Mouse (Mus musculus) heart, adult 2 months (tissue): Measurements from ENCODE around the gene Gm20388. TPM values are rescaled to one million over a fixed set of nuclear protein-coding genes. Genes with fewer than 3 reads are reported as not detected.

Experiments
- DNase-seq, 2 experiments: peaks; one replicate each; pipeline ENCODE4 v3.0.0; 2021
- H3K27ac ChIP-seq: fragments of 200-600 bp; 2 replicates; pipeline ENCODE4 v1.8.1; 2022
- H3K27me3 ChIP-seq: fragments of 200-500 bp; 2 replicates; pipeline ENCODE4 v1.6.1; 2012; ENCODE audit warnings: mild to moderate bottlenecking, low read length, inconsistent platforms, mixed read lengths; ENCODE audit not compliant: control insufficient read depth, insufficient read depth
- H3K36me3 ChIP-seq: fragments of 200-500 bp; 2 replicates; pipeline ENCODE4 v1.6.1; 2012; ENCODE audit warnings: low read length, inconsistent platforms; ENCODE audit not compliant: control insufficient read depth, insufficient read depth
- H3K4me1 ChIP-seq: fragments of 200-500 bp; 2 replicates; pipeline ENCODE4 v1.6.1; 2011; ENCODE audit warnings: low read length; ENCODE audit not compliant: control insufficient read depth, insufficient read depth
- H3K4me3 ChIP-seq: fragments of 200-600 bp; 2 replicates; pipeline ENCODE4 v1.8.1; 2022
- H3K79me2 ChIP-seq: fragments of 200-500 bp; replicated peaks from 2 replicates; pipeline ENCODE4 v1.6.1; 2012; ENCODE audit warnings: mild to moderate bottlenecking, inconsistent platforms, low read length, moderate library complexity, mixed read lengths; ENCODE audit not compliant: control insufficient read depth, insufficient read depth
- H3K9ac ChIP-seq: fragments of 200-500 bp; 2 replicates; pipeline ENCODE4 v1.6.1; 2012; ENCODE audit warnings: low read depth, mild to moderate bottlenecking, control low read depth, inconsistent platforms, low read length, mixed read lengths
- CTCF ChIP-seq: fragments of 200-600 bp; IDR thresholded peaks from 2 replicates; pipeline ENCODE4 v1.8.1; 2022; ENCODE audit warnings: antibody characterized with exemption, mild to moderate bottlenecking, moderate library complexity
- EP300 ChIP-seq: fragments of 200-500 bp; IDR thresholded peaks from 2 replicates; pipeline ENCODE4 v1.6.1; 2011; ENCODE audit warnings: low read depth, low read length, control low read depth; ENCODE audit not compliant: insufficient read depth
- POLR2A ChIP-seq: fragments of 200-500 bp; IDR thresholded peaks from 2 replicates; pipeline ENCODE4 v1.6.1; 2011; ENCODE audit warnings: mild to moderate bottlenecking, low read depth, low read length, control low read depth; ENCODE audit not compliant: insufficient read depth
- WGBS: fragments of 180-500 bp; shearing (Covaris S2); methylation state at CpG from one replicate; pipeline ENCODE4 v1.1.7; 2018; 5-methylcytosine and 5-hydroxymethylcytosine counted together
- intact Hi-C: fragments of 180-260 bp; cut with DNase I; formaldehyde crosslinking; loops from one replicate; pipeline ENCODE4 v1.15.1; 2025
- polyA plus RNA-seq: library from polyadenylated mRNA; depleted of rRNA; stranded (reverse); fragments of >200 nt; gene quantifications from 2 replicates; pipeline ENCODE4 v1.2.3, GENCODE M21; 2012
- total RNA-seq, 2 experiments: library from RNA; stranded (reverse); gene quantifications; 2 replicates each; pipeline ENCODE4 v1.2.3; 2021

Gm20388 gene
- total and polyA plus RNA-seq, 3 experiments, result 1.8 to 32.3 TPM; not detected in 1

GRCm38 (mm10) chr8:119911258-119911962, 769 bp downstream of the Gm20388 start:
- Histone ChIP-seq H3K27me3 (no peaks in the 10 kb centered on the region), H3K9ac (peak overlapping the region; percentile 100), H3K79me2 (peaks cover 3% of the 10 kb centered on the region), H3K36me3 (peaks cover 5% of the 10 kb centered on the region; the same call in 1 of the 2 replicates), H3K4me1 (peaks cover 9% of the 10 kb centered on the region), H3K27ac (peak overlapping the region; percentile 88), H3K4me3 (peak overlapping the region; percentile 80)
- intact Hi-C loops, result no loop called here
- no peak for TF ChIP-seq CTCF
- TF ChIP-seq EP300, result no peak
- no peak for TF ChIP-seq POLR2A
- DNase-seq, result no peak
- 4% methylated on average over 30 of the region's 30 CpGs for WGBS

DNA sequence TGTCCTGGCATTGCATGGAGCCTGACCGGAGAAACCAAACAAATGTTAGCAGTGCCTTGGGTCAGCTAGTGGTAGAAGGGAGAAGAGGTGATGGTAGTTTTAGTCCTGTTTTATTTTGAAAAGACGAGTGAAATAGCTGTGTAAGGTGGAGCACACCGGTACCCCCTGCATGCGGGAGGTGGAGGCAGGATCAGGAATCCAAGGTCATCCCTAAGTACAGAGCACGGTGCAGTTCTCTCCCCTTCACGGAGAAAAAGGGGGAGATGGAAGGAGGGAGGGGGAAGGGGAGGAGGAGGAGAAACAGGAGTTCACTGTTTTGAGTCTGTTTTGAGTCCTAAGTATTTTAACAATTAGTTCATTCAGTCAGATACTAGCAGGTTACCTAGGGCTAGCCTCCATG, 2.0 kb downstream of the Gm20388 start:
- intact Hi-C loops, result no loop called here
- Histone ChIP-seq H3K4me1 (peaks cover 10% of the 10 kb centered on the region), H3K4me3 (no peak overlapping the region), H3K27me3 (no peaks in the 10 kb centered on the region), H3K9ac (no peak overlapping the region), H3K27ac (no peak overlapping the region), H3K36me3 (peaks cover 5% of the 10 kb centered on the region; the same call in 1 of the 2 replicates), H3K79me2 (peaks cover 3% of the 10 kb centered on the region)
- DNase-seq, result no peak
- 66% methylated on average over 6 of the region's 6 CpGs for WGBS
- TF ChIP-seq EP300 (no peak), CTCF (no peak), POLR2A (no peak)

- Histone ChIP-seq H3K9ac (no peak overlapping the region), H3K4me1 (peaks cover 12% of the 10 kb centered on the region), H3K4me3 (no peak overlapping the region), H3K36me3 (peaks cover 5% of the 10 kb centered on the region; the same call in 1 of the 2 replicates), H3K27ac (no peak overlapping the region), H3K27me3 (no peaks in the 10 kb centered on the region), H3K79me2 (peaks cover 3% of the 10 kb centered on the region)
- intact Hi-C loops, result no loop called here
- no peak for TF ChIP-seq EP300
- no peak for TF ChIP-seq CTCF
- TF ChIP-seq POLR2A, result no peak
- WGBS, result 84% methylated on average over 3 of the region's 3 CpGs
- DNase-seq, result no peak
These were observed 2.5 kb downstream of the Gm20388 start for GRCm38 (mm10) chr8:119913181-119913580.

DNA sequence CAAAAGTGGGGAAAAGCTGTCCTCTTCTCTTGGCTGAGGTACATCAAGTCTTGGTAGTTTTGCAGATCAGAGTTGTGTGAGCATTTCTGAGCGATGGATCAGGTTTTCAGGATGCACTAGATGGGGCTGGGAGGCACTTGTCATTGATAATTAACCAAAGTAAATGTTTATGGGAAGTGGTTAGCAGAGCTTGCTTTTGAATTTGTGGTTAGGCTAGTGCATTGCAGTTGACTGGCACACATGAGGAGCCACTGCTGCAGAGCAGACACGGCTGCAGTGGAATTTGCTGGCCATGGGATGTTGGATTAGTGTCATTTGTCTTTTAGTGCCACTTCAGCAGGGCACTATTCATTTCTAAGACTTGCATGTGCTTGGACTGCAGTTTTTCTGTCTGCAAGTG, 3.5 kb downstream of the Gm20388 start:
- peaks cover 12% of the 10 kb centered on the region for H3K4me1 ChIP-seq
- H3K27ac ChIP-seq, result no peak overlapping the region
- H3K79me2 ChIP-seq, result peaks cover 6% of the 10 kb centered on the region
- intact Hi-C loops, result no loop called here
- DNase-seq, result no peak
- H3K9ac ChIP-seq, result no peak overlapping the region
- TF ChIP-seq EP300, result no peak
- TF ChIP-seq CTCF, result no peak
- no peak for TF ChIP-seq POLR2A
- peaks cover 5% of the 10 kb centered on the region; the same call in 1 of the 2 replicates for H3K36me3 ChIP-seq
- H3K4me3 ChIP-seq, result no peak overlapping the region
- WGBS, result 62% methylated on average over 2 of the region's 2 CpGs
- no peaks in the 10 kb centered on the region for H3K27me3 ChIP-seq

DNA sequence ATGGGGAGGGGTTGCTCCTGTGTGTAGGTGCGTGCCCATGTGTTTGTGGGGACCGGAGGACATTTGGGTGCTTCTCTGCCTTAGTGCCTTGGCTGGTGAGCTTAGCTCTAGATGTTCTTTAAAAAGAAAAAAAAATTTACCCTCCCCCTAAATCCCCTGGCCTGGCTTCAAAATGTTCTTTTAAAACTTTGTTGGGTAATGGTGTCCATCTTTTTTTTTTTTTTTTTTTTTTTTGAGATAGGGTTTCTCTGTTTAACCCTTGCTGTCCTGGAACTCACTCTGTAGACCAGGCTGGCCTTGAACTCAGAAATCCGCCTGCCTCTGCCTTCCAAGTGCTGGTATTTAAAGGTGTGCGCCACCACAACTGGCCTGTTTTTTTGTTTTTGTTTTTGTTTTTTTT, 4.7 kb downstream of the Gm20388 start:
- H3K4me3 ChIP-seq, result no peak overlapping the region
- H3K27ac ChIP-seq, result no peak overlapping the region
- no peak for TF ChIP-seq POLR2A
- no peak for TF ChIP-seq EP300
- TF ChIP-seq CTCF, result no peak
- DNase-seq, result no peak
- H3K4me1 ChIP-seq, result peaks cover 11% of the 10 kb centered on the region
- H3K27me3 ChIP-seq, result no peaks in the 10 kb centered on the region
- H3K79me2 ChIP-seq, result peaks cover 6% of the 10 kb centered on the region
- WGBS, result 88% methylated on average over 4 of the region's 4 CpGs
- H3K36me3 ChIP-seq, result peaks cover 5% of the 10 kb centered on the region; the same call in 1 of the 2 replicates
- intact Hi-C loops, result no loop called here
- no peak overlapping the region for H3K9ac ChIP-seq

DNA sequence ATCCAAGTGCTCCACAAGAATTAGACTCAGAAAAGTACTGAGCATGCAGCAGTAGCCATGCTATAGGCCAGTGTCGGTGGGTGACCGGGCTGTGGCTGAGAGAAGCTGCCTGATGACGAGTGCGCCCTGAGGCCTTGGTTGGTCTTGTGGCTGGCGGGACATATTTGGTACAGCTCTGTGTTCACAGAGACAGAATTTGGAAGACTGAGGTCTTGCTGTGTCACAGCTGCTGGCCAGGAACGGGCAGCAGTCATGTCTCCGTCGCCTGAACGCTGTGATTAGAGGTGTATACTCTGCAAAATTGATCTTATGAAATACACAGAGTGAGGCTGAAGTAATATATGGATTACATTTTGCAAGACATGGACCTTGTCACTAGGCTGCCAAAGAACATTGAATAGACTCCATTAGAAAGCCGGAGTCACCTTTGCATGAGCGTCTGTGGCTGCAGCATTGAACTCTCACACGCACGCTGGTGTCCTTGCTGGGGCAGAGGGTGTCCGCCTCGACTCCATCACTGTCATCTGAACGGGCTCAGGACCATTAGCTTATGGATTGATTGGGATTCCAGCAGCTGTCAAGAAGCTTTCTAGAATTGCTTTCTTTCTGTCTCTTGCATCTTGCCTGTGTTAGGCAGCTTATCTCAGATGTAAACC, 5.7 kb downstream of the Gm20388 start:
- Histone ChIP-seq H3K4me3 (no peak overlapping the region), H3K27ac (no peak overlapping the region), H3K4me1 (peaks cover 10% of the 10 kb centered on the region), H3K36me3 (peaks cover 5% of the 10 kb centered on the region; the same call in 1 of the 2 replicates), H3K79me2 (peaks cover 6% of the 10 kb centered on the region), H3K9ac (no peak overlapping the region), H3K27me3 (no peaks in the 10 kb centered on the region)
- TF ChIP-seq POLR2A (no peak), EP300 (no peak), CTCF (no peak)
- 69% methylated on average over 16 of the region's 16 CpGs for WGBS
- intact Hi-C loops, result no loop called here
- no peak for DNase-seq
